Mouse (Mus musculus) embryonic fibroblast, embryonic 13.5 days (primary cell): ENCODE data around the gene Caps2.

Experiments
- CTCF ChIP-seq: IDR thresholded peaks from 2 replicates; pipeline ENCODE4 v1.5.1; 2011; ENCODE audit warnings: mild to moderate bottlenecking, control low read depth, low read length, moderate library complexity, borderline replicate concordance; ENCODE audit not compliant: insufficient read depth
- POLR2A ChIP-seq: IDR thresholded peaks from 2 replicates; pipeline ENCODE4 v1.6.1; 2011; ENCODE audit warnings: low read depth, mild to moderate bottlenecking, control low read depth, low read length, moderate library complexity

- TF ChIP-seq POLR2A (no peak), CTCF (no peak)
Measured at GRCm38 (mm10) chr10:112132194-112132593, 31.2 kb upstream of the Caps2 start.
